Mouse (Mus musculus): ENCODE measurements at regions not wholly inside any gene's neighbourhood (a gene's known extent, or its start where the extent isn't known, plus 50 kb on each side); places are given as distances from the start of the nearest gene placed in this dataset.

DNA sequence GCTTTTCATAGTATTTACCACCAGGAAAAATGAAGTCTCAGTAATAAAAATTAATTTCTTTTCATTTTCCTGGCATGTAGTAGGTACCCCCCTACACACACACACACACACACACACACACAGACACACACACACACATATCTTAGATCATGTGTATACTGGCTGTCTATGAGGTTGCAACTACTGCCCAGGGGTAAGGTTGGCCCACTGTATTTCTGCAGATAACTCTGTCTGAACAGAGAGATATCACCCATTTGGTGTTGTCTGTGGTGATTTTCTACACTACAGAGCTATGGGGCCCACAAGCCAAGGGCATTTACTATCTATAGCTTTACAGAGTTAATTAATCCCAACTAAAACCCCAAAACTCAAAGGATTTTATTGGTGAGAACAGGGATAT, 188.9 kb downstream of the Car2 start:
- TF ChIP-seq EP300 (IDR thresholded peaks at IDR 0.05; ENCODE audit: low read depth) (no peak), CTCF (IDR thresholded peaks at IDR 0.05; ENCODE audit: low read depth) (no peak)

All from heart, postnatal 0 days (tissue).